Mouse (Mus musculus) megakaryocyte progenitor cell, adult 5-6 weeks (primary cell): ENCODE measurements around the gene Vgll4. TPM values are rescaled to one million over a fixed set of nuclear protein-coding genes. Genes with fewer than 3 reads are reported as not detected.

Experiments used
- ATAC-seq: replicated peaks from 2 replicates; pipeline ENCODE4 v1.8.0; 2016; ENCODE audit warnings: mild to moderate bottlenecking, moderate TSS enrichment, inconsistent platforms; ENCODE audit not compliant: poor library complexity
- total RNA-seq, 2 experiments: library from RNA; stranded (forward) in 1 of 2; stranded (reverse) in 1 of 2; fragments of 157-497, 149-512 nt in 1 of 2; fragments of 200-1000 nt in 1 of 2; gene quantifications; 2 replicates each; pipeline versions ENCODE4 v1.2.3 to v1.2.4; 2015 to 2017

Gene Vgll4
- total RNA-seq (2015) (11.8 and 14.0 TPM in 2 replicates), total RNA-seq (2017) (23.1 and 28.5 TPM in 2 replicates)

GRCm38 (mm10) chr6:114969213-114970120 lies at the start of gene Vgll4:
Gene Vgll4 (minus strand): TSS chr6:114969994.
- peak; percentile 58 for ATAC-seq

- peak; percentile 71 for ATAC-seq
Measured at GRCm38 (mm10) chr6:115015461-115015860, 45.7 kb upstream of the Vgll4 start.

- ATAC-seq: no peak
Measured at GRCm38 (mm10) chr6:115013574-115013973, 43.8 kb upstream of the Vgll4 start.

- no peak for ATAC-seq
Measured at GRCm38 (mm10) chr6:115011792-115012191, 42.0 kb upstream of the Vgll4 start.

- no peak for ATAC-seq
Measured at GRCm38 (mm10) chr6:115010815-115011214, 41.0 kb upstream of the Vgll4 start.

DNA sequence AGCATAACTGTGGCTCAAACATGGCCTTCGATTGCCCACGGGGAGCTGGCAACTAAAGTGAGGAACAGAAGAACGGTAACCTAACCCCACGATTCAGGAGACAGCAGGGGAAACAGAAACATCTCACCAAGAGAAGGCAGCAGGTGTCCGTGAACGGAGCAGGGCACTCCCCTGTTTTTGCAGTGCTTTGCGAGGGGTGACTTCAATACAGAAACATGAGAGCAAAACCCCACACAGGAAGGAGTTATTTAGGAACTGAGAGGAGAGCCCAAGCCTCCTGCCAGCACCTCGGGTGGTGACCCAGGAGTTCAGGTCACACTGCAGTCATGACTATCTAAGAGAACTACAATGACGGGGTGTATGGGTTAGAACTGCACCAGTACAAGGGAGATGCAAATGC lies 40.5 kb upstream of the Vgll4 start:
- ATAC-seq: no peak

- peak; percentile 89 for ATAC-seq
Measured at GRCm38 (mm10) chr6:115007728-115008127, 37.9 kb upstream of the Vgll4 start.

DNA sequence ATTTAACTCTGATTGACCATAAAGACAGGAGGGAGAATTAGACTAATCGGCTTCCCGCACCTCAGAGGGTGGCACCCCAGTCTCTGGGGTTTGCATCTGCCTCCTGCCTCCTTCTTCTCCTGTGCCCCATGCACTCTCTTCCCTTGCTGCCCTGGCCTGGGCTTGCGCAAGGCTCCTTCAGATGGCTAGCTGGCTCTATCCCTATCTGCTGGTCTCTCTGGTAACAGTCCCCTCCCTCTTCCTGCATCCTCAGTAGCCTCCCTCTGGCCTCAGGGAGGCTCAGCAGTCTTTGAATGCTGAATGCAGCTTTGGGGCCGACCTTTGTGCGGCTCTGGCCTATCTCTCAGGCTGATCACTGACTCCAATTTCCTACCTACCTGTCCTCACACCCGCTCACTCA lies 37.2 kb upstream of the Vgll4 start:
- ATAC-seq: peak; percentile 71

DNA sequence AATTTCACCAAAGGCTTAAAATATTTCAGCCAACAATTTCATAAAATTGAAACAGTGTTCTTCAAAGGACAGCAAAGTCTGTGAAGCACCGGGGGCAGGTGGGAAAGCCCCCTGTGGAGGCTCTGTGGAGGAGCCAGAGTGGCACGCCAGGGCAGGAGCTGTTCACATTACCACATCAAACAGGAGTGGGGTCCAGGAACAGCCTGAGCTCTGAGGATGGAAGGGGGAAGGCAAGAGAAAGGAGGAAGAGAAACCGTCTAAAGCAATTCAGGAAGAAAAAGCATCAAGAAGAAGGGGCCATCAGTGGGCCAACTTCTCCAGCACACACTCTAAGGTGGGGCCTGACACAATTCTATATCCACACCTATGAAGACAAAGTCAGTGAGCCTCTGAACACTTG lies 36.3 kb upstream of the Vgll4 start:
- peak; percentile 9; the same call in 1 of the 2 replicates for ATAC-seq

GRCm38 (mm10) chr6:115005351-115005890 lies 35.6 kb upstream of the Vgll4 start:
- ATAC-seq: no peak

- no peak for ATAC-seq
Measured at GRCm38 (mm10) chr6:115004636-115005035, 34.8 kb upstream of the Vgll4 start.

DNA sequence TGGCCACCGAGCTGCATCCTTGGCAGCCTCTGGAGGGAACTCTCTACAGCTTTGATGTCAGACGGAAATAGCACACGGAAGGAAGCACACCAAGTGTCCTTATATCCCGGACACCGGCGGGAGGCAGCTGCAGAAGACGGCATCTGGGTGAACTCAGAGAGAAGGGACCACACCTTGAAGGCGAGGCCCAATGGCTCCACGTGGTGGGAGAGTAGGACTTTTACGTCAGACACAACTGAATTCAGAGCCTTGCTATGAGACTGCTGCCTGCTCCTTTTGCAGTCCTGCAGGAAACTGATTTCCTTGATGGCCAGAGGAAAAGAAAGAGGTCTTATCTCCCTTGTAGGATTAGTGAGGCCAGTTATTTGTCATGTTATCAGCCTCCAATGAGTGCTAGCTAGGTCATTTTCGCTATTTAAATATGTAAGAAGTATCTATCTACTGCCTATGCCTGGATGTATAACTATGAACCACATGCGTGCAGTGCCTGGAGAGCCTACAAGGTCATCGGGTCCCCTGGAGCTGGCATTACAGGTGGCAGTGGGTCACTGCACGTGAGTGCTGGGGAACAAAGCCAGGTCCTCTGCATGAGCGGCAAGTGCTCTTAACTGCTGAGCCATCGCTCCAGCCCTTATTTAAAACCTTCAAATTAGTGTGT lies 28.7 kb upstream of the Vgll4 start:
- no peak for ATAC-seq

DNA sequence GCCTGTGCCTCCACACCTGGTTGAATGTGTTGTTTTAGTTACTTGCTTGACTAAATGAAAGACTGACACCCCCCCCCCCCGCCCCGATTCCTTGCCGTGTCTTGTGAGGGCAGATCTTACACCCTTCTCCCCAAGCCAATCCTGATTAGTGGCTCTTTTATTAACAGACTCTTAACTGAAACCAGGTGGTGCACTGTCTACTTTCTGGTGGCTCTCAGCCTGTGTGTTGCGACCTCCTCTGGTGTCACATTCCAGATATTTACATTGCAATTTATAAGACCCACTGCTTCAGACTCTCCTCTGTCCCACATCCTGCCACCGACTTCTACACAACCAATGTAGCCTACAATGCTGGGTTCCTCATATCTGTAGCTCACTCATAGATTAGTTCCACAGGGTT lies 27.7 kb upstream of the Vgll4 start:
- ATAC-seq: no peak

DNA sequence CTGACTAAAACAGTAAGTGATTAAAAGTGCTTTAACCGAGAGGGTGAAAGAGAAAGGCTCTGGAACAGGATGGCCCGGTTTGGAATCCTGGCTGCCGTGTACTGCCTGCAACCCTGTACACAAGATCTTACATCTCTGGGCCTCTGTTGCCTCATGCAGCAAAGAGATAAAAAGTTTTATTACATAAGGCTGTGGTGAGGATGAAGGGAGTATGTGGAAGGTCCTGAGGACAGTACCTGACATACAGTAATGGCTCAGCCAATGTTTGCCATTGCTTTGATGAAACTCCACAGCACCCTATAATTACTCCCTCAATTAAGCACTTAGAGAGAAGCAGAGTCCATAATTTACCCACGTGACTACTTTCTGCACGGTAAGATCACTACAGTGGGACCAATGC lies 27.1 kb upstream of the Vgll4 start:
- no peak for ATAC-seq

DNA sequence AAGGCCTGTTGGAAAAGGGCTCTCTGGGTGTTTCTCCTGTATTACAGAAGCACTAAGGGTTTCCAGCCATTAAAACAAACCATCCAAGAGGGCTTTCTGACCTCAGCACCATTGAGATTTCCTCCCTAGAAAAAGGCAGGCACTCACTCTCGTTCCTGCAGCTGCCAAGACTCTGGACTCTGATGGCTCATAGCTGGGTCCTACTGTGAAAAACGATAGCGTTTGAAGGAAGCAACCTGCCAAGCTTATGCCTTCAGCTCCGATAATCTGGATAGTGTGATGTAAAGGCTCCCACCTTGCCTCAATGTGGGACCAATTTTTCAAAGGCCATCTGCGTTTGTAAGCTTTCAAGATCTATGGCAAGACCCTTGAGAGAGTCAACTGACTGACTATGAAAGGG lies 24.3 kb upstream of the Vgll4 start:
- no peak for ATAC-seq

GRCm38 (mm10) chr6:114993659-114994058 lies 23.9 kb upstream of the Vgll4 start:
- no peak for ATAC-seq

GRCm38 (mm10) chr6:114991909-114992308 lies 22.1 kb upstream of the Vgll4 start:
- ATAC-seq: no peak

- peak; percentile 60 for ATAC-seq
Measured at GRCm38 (mm10) chr6:114988619-114988980, 18.8 kb upstream of the Vgll4 start.

GRCm38 (mm10) chr6:114987966-114988618 lies 18.3 kb upstream of the Vgll4 start:
- no peak for ATAC-seq

DNA sequence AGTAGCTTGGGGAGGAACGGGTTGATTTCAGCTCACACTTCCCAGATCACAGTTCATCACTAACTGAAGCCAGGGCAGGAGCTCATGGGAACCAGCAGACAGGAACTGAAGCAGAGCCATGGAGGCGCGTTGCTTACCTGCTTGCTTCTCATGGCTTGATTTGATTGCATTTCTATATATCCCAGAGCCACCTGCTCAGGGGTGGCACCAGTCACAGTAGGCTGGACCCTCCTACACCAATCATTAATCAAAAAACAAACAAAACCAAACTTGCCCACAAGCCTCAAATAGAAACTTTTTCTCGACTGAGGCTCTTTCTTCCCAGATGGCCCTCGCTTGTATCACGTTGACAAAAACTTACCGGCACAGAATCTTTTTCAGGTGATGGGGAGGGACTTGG lies 12.9 kb upstream of the Vgll4 start:
- ATAC-seq: no peak

DNA sequence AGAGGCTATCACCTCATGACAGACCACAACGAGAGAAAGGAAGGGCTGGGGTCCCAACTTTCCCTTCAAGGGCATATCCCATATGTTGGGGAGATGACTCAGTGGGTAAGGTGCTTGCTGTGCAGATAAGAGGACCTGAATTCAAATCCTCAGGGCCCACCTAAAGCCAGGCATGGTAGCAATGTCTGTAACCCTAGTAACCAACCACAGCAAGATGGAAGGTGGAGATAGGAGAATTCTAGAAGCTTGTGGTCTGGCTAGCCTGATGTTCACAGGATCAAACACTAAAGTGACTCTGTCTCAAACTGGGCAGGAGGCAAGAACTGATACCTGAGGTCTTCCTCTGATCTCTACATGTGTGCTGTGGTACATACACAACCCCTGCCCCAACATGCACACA lies 9.9 kb upstream of the Vgll4 start:
- peak; percentile 57 for ATAC-seq
